Mouse (Mus musculus): ENCODE data around the gene Cdk6.
"Not testable (repeated sequence)": the region's sequence is repeated elsewhere in the genome, so short reads cannot be mapped to it uniquely, and the experiment has no call there.

DNA sequence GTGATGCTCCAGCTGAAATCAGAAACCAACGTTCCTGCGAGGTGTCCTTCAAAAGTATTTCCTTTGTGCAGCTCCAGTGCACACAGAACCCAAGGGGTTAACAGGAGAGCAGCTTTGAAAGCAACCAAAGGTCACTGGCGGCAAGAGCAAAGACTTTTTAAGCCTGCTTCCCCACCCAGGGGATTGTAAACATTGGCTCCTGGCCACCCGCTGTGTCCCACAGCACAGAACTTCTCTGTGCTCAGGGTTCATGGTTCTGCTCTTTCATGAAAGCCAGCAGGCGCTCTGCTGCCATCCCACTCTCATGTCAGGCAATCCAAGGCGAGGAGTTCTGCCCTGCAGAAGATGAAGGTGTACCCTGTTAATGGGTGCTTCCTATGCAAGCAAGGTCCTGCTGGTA is 112.7 kb downstream of the Cdk6 start:
- TF ChIP-seq CTCF (IDR thresholded peaks at IDR 0.05; ENCODE audit: insufficient read depth, low read length); POLR2A (IDR thresholded peaks at IDR 0.05; ENCODE audit: borderline replicate concordance, extremely low read depth, low read depth, low read length): not testable (repeated sequence)
